Mouse (Mus musculus): ENCODE data around the gene Arhgap40. TPM values are rescaled to one million over a fixed set of nuclear protein-coding genes. Genes with fewer than 3 reads are reported as not detected.

The Arhgap40 gene
- polyA plus RNA-seq (2014; fragmentation: Illumina TruSeq; extraction: RNeasy Lipid Tissue Mini Kit (QIAGEN cat#74804); ENCODE audit: low read depth, low replicate concordance) = not detected

DNA sequence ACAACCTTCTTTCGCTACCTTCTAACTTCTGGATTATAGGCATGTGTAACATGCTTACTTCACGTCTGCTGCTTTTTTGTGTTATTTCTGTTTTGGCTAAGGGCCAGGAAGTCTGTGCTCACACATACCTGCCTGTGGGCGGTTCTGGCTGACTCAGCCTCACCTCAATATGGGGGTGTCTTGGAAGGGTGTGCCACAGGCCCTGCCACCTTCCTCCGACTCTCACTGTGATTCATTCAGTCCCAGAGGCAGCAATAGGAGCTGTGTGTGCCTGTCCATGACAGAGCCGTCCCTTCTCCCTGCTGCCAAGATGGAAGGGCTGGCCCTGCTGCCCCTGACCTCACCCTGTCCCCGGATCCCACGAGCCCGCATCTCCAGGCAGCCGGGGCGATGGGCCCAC lies at the start of gene Arhgap40:
Arhgap40 (plus strand) TSS at position 269 of the 400 bp plus-strand sequence.

DNA sequence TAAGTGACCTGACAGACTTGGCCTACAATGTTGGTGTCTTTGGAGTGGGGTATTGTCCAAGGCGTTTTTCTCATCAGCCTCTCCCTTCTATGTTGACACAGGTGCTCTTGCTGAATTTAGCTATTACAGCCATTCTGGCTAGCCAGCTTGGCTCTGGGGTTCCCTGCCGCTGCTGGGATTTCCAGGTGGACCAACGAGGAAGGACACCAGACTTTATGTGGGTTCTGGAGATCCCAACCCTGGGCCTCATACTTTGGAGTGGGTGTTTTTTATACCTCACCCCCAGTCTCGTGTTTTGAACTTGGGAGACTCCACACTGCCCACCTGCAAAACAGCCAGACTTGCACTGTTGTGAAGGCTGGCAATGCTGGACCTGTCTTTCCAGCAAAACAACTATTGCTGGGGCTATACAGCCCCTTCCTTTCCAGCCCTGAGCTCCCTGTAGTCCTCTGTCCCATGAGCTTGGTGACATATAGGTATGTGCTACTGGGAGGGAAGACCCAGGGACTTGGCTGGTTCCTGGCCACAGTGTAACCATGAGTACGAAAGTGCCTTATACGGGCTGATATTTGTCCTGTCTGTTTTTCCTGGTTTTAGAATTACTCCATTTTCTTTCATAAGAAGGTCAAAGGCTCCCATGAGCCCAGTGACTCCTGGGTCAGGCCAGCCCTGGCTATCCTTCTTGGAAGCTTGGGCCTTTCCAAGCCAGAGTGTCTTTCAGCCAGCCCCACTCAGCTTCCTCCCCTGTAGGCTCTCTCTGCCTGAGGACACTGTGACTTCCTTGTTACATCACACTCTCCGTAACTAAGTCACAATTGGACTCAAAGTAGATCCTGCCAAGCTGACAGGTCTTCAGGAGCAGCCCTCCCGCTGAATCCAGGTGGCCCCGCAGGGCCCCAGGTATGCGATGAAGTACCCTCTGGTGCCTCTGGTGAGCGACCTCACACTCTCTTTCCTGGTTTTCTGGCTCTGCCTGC lies 10.5 kb upstream of the Arhgap40 start, which contains the start of gene Adig:
Adig (plus strand) TSS at position 777 of the 977 bp plus-strand sequence.

Other genes starting within 250 kb of the Arhgap40 start
- 13.0 TPM for gene Lbp, start 206.3 kb upstream of the Arhgap40 start, polyA plus RNA-seq (2014; fragmentation: Illumina TruSeq; extraction: RNeasy Lipid Tissue Mini Kit (QIAGEN cat#74804); ENCODE audit: low read depth, low replicate concordance)
- 9.3 TPM for gene Snhg11, start 137.2 kb upstream of the Arhgap40 start, polyA plus RNA-seq (2014; fragmentation: Illumina TruSeq; extraction: RNeasy Lipid Tissue Mini Kit (QIAGEN cat#74804); ENCODE audit: low read depth, low replicate concordance)
- 121 TPM for gene Ralgapb, start 102.9 kb upstream of the Arhgap40 start, polyA plus RNA-seq (2014; fragmentation: Illumina TruSeq; extraction: RNeasy Lipid Tissue Mini Kit (QIAGEN cat#74804); ENCODE audit: low read depth, low replicate concordance)
- gene Adig, start 10.2 kb upstream of the Arhgap40 start, polyA plus RNA-seq (2014; fragmentation: Illumina TruSeq; extraction: RNeasy Lipid Tissue Mini Kit (QIAGEN cat#74804); ENCODE audit: low read depth, low replicate concordance) = 5.9 TPM
- gene Slc32a1, start 98.0 kb downstream of the Arhgap40 start, polyA plus RNA-seq (2014; fragmentation: Illumina TruSeq; extraction: RNeasy Lipid Tissue Mini Kit (QIAGEN cat#74804); ENCODE audit: low read depth, low replicate concordance) = not detected
- not detected for gene Actr5, start 112.1 kb downstream of the Arhgap40 start, polyA plus RNA-seq (2014; fragmentation: Illumina TruSeq; extraction: RNeasy Lipid Tissue Mini Kit (QIAGEN cat#74804); ENCODE audit: low read depth, low replicate concordance)
- 3.3 TPM for gene Ppp1r16b, start 152.6 kb downstream of the Arhgap40 start, polyA plus RNA-seq (2014; fragmentation: Illumina TruSeq; extraction: RNeasy Lipid Tissue Mini Kit (QIAGEN cat#74804); ENCODE audit: low read depth, low replicate concordance)

Measured in adrenal gland, adult 10 weeks (tissue).